Mouse (Mus musculus): ENCODE measurements around the gene Gpat3. TPM values are rescaled to one million over a fixed set of nuclear protein-coding genes. Genes with fewer than 3 reads are reported as not detected.

Gene Gpat3
- total RNA-seq, 2 experiments from 2014 or later = 21.6 to 27.8 TPM

DNA sequence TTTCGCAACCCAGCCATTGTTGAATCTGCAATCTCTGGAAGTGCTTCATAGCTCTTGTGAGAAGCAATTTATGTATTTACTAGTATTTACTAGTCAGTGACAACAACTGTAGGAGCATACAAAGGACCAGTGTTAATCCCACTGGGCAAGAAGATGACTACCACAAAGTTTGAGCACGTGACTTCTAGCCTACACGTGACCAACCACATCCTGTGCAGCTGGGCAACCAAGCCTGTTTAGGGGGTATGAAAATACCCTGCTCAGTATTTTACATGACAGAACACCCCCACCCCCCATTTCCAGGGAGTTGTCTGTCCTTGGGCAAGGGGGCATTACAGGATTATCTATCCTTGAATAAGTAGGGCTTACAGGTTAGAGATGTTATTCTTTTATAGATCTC lies 11.0 kb downstream of the Gpat3 start:
- intact Hi-C loops (cut with DNase I) = no loop called here
- DNase-seq = no peak

DNA sequence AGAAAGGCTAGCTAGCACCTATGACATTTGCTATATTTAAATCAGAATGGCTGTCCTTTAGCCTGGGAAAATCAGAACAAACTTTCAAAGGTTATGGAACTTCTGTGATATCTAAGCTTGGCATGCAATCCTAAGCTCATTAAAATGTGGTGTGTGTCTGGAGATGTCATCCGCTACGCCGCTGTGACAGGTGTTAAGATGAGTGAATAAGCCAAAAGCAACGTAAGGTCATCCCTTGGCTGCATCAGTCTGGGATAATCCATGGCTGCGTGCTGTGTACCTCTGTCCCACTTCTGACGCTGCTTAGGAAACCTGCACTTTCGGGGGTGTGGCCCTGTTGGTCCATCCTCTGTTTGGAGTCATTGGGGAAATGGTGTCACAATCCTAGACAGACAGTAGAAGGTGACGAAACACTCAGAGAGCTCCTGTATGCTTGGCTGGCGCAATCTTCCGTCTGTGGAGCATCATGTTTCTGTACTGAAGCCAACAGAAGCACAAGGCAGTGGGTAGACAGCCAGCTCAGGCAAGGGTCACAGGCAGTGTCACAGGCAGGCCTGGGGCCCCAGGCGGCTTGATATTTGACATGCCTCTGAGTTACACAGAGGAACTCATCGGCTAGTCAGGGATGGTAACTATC lies 15.0 kb downstream of the Gpat3 start:
- intact Hi-C loops (cut with DNase I) = loop anchor here (1.0 kb wide), 1 partner anchor 22 kb away; no protein-coding TSS in a partner anchor
- peak; percentile 60 to 75 for DNase-seq

DNA sequence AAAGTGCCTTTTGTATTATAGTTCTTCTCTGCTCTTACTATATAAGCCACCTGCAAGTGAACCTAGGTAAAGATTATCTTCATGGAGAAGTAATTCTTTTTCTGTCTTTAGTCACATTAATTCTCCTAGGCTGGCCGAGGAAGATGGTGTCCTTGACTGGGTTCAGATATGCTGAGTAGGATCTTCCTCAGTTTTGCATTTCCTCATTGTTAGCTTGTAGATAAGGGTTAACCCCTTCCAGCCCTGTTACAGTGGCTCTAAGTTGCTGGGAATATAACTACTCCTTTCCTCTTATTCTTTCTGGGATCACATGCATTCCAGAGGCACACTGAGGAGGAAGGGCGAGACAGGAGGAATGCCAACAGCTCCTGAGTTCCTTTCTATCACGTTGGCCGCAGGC lies 15.6 kb downstream of the Gpat3 start:
- DNase-seq = no peak
- intact Hi-C loops (cut with DNase I) = no loop called here

DNA sequence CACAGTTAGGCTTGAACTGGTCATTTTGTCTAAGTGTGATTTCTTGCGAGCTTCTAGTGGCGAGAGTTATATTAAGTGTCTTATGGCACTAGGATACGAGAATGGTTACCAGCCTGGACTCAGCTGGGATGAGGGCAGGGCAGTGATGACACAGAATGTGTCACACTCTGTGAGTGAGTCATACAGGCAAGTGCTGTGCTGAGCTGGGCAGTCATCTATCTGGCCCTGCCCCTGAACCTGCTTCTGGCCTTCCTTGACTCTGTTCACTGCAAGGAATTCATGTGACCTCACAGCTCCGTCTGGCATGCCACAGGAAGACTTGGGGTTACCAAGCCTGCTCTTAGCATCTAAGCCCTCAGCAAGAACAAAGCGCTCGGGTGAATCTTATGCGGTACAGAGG lies 16.3 kb downstream of the Gpat3 start:
- intact Hi-C loops (cut with DNase I) = no loop called here
- no peak for DNase-seq

DNA sequence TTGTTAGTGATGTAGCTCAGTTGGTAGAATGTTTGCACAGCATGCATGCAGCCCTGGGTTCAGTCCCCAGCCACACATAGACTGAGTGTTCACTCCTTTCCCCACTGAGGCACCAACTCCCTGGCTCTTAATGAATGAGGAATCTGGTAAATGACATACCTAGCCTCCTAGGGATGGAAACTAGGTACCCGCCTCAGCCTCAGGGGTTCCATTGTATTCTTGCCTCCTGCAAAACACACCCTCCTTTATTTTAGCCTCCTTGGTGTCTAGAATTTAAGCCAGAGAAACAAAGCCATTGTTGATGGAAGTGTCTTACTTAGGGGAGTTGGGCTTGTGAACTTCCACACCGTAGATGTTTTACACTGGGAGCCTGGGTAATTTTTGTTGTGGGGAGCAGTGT lies 17.6 kb downstream of the Gpat3 start:
- intact Hi-C loops (cut with DNase I) = no loop called here
- DNase-seq = no peak

DNA sequence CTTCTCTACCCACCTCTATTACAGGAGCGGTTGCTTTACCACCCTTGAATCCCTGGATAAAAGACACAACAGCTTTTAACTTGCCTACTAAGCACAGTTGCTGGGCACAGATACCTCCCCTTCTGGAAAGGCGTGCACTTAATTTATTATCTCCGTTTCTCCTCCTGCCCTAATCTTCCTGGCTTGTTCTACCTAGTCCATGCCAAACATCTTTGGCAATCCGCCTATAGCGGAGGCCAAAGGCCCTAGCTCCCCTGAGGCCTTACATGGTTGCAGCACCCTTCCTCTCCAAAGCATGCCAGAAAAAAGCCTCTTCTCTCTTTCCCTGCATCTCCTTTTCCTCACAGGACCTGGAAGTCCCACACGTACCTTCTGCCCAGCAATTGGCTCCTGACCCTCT lies 18.9 kb downstream of the Gpat3 start:
- peak; percentile 44 to 52 for DNase-seq
- intact Hi-C loops (cut with DNase I) = no loop called here

DNA sequence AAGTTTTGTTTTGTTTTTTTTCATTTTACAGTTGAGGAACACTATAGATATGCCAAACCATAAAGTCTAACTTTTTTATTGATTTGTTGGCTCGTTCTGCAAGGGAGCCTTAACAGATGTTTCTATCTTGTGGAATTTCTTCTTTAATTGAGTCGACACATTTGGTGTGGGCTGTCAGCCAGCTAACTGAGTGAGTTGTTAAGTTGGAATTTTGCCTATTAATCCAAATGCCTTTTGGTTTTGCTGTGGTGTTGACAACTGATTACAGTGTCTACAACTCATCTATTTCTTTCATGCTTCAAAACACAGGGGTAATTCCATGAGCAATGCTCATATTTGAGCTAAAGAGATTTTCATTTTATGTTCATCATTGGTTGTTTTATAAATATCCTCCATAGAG lies 20.7 kb downstream of the Gpat3 start:
- DNase-seq = no peak
- intact Hi-C loops (cut with DNase I) = loop anchor here (5.0 kb wide), 1 partner anchor 41 kb away; no protein-coding TSS in a partner anchor

DNA sequence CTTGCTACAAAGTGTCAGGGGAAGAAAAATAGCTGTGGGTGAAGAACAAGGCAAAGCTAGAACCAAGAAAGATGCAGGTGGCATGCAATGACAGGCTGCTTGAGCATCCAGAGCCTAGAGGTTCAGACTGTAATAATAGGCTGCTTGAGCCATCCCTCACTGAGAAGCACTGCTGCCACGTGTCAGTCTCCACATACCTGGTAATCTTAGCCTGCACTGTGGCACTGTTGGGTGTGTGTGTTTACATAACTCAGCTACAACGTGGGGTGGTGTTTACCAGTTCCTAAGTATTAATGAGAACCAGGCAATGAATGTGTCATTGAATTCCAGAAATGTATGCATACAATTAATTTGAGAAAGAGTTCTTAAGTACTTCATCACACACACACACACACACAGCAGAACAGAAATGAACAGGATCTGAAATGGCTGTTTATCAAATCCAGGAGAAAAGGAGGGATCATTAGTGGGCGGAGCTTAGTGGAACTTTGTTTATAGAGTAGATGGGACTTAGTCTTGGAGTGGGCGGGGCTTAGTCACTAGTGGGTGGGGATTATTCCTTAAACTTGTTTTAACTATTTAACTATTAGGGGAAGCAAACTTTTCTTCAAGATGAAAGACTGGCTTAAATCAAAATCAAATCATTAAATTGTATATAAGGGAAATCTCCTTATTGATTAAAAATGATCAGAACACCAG lies 23.8 kb downstream of the Gpat3 start:
- intact Hi-C loops (cut with DNase I) = loop anchor here (5.0 kb wide), 1 partner anchor 38 kb away; no protein-coding TSS in a partner anchor
- DNase-seq = no peak

DNA sequence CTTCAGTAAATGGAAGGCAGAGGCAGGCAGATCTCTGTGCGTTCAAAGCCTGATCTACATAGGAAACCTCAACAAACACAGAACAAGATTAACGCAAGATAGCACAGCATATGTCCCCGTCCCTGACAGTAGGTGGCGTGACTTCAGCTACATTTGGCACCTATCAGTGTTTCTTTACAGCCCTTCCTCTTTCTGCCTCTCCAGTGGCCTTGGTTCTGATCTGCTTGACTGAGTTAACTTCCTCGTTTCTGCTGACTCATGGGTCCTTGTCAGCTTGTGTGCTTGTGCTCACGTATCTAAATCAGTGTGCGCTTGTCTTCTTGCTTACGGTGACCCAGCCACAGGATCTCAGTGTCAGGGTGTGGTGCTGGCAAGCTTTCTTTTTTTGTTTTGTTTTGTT lies 26.5 kb downstream of the Gpat3 start:
- DNase-seq = no peak

DNA sequence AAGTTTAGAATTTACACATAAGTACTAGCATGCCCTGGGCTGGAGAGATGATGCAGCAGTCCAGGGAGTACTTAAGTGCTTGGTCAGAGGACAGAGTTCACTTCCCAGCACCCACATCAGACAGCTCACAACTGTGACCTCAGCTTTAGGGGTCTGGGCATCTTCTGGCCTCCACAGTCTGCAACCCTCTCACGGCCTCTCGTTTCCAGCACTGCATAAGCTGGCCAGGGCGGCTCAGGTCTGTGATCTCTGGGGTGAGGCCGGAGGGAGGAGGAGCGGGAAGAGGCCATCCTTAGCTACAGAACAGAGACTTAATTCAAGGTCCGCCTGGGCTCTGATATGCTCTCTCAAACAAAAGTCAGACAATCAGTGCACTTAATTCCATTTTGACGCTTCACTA lies 29.2 kb downstream of the Gpat3 start:
- no peak for DNase-seq
- intact Hi-C loops (cut with DNase I) = no loop called here

More for the DNA sequence above, 26.5 kb downstream of the Gpat3 start:
- intact Hi-C loops (cut with DNase I) = no loop called here

DNA sequence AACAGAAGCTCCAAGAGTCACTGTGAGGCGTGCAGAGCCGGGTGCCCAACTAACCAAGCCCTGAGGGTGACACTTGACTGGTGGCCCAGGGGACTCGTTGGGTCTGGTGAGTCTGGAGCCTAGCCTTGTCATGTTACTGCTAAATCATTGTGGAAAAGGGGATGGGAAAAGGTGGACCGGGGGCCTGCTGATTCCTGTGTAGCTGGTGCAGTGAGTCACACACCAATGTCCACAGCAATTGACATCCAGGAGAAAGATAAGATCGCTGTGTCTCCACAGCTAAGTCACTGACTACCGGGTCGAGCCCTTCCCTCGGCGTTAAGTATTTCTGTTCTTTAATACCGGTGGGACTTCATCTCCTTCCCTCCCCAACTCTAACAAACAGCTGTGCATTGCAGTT lies 29.7 kb downstream of the Gpat3 start:
- no peak for DNase-seq
- intact Hi-C loops (cut with DNase I) = no loop called here

DNA sequence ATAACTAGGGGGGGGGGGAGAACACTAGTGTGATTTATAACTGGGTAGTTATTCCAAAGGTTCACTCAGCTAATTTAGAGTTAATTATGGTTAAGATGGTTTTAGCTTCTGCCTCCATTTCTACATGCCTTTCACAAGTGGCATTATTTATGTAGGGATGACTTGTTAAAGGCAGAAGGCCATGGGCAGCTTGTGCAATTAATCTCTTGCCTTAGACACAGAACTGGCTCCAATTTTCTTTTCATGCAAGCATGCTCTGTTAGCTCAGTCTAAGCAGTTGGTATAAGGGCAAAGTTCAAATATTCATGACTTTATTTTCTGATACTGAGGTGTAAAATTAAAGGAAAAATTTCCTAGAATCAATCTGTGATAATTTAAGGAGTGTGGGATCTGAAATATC lies 31.5 kb downstream of the Gpat3 start:
- intact Hi-C loops (cut with DNase I) = no loop called here
- no peak for DNase-seq

DNA sequence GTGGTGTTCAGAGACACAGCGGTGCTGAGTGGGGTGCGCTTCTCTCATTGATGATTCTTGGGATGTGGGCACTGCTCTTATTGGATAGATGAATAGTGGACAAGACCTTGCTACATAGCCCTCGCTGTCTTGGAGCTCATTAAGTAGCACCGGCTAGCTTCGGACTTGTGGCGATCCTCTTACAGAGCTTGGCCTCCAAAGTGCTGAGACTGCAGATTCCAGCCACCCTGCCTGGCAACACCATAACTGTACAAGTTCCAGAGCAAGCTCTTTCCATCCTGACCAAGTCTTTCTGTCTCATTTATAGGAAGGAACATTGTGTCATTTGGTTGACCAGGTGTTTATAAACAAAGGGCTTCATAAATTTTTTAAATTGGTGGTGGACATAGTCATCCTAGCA lies 39.7 kb downstream of the Gpat3 start:
- DNase-seq = no peak
- intact Hi-C loops (cut with DNase I) = no loop called here

DNA sequence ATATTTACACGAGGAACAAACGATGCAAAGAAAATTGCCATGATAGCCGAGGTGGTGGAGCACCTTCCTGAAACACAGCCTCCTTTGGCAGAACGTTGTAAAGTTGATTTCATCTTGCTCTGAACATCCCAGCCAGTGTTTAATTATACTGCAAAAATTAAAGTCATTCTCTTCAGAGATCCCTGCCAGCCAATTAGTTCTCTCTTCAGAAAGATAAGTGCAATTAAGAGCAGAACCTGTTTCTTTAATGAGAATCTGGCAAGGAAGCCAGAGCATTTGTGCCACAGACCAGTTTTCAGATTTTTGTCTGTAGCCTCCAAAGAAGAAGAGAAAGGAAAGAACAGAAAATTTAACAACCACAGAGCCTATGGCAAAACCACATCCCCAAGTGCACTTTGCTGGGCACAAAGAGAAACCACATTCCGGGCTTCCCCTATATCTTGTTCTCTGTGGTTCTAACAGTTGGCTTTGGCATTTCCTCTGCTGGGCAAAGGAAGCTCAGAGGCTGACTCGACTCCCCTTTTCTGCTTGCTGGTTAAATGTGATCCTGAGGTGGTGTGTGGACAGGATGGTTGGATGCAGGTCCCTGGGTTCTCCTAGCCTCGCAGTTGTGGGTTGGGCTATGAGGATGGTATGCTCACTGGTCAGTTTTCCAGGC lies 40.9 kb downstream of the Gpat3 start:
- no peak for DNase-seq
- intact Hi-C loops (cut with DNase I) = no loop called here

DNA sequence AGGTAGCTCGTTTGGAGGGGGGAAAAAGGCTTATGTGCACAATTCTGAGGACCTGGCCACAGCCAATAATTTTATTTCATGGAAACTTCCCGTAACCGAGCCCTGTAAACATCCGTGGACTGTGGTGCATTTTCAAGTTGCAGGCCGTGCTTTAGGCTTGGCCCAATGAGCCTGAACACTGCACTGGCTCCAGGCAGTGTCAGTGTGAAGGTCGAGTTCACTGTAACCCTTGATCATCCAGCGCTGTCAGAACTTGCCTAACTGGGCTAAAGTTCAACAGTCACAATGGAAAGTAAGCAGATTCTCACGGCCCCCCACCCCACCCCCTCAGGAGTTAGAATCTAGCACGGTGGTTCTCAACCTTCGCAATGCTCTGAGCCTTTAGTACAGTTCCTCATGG lies 50.7 kb downstream of the Gpat3 start:
- intact Hi-C loops (cut with DNase I) = no loop called here
- DNase-seq = no peak

DNA sequence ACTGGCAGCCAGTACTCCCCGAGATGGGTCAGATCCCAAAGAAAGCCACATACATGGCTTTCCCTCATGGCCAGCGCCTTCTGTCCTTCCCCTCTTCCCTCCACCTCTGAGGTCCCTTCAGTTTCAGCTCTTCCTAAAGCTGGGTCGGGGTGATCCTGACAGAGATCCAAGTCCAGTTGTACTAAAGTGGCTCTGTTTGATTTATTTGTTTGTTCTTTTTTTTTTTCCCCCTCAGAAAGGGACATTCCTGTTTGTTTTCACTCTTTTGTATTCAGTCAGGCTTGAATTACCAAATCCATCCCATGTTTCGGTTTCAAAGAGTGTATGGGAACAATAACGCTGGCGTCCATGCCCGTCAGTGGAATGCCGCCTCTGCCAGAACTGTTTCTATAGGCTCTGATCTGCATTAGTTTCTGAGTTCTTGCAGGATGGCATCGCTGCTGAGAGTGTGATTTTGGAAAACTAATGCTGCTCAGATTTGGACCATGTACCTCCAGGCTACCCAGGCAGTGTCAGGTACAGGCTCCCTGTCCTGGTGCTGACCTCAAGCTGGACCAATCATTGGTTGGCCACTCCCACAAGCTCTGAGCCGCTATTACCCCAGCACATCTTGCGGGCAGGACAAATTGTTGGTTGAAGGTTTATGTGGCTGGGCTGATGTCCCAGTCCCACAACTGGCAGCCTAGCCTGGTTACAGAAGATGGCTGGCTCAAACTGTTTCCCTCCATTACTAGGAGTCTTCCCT lies 54.4 kb downstream of the Gpat3 start:
- DNase-seq = no peak
- intact Hi-C loops (cut with DNase I) = no loop called here

DNA sequence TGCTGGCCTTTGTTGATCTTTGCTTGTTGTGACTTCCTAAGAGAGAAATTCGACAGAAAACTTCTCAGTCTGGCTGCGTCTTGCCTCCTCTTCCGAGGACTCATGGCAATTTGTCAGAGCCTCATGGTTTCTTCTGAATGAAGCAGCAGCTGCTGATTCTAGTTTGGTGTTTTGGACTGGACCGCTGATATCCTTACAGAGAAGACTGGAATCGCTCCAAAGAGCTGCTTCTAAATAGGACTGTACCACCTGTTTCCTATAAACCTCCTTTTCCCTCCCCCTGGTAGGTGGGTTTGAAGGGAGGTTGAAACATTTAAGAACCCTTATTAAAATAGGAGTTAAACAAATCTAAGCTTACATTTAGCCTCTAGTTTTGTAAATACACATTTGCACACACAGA lies 55.5 kb downstream of the Gpat3 start:
- intact Hi-C loops (cut with DNase I) = no loop called here
- DNase-seq = no peak

DNA sequence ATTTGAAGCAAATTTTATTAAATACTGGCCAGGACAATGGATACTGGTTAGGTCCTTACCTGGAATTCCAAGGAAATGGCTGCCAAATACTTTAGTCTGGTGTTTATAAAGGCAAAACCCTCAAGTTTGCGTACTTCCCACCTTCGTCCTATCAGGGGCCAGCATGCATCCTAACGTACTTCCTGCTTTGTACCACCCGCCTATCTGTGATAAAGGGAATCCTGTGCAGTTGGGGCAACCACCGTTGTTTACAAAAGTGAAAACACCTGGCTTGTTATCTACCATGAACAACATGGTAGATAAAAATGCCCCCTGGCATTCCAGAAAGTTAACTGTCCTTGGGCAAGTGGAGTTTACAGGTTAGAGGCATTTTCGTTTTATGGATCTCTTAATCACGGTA lies 63.0 kb downstream of the Gpat3 start:
- intact Hi-C loops (cut with DNase I) = loop anchor here (5.0 kb wide), 1 partner anchor 41 kb away; no protein-coding TSS in a partner anchor
- no peak for DNase-seq

DNA sequence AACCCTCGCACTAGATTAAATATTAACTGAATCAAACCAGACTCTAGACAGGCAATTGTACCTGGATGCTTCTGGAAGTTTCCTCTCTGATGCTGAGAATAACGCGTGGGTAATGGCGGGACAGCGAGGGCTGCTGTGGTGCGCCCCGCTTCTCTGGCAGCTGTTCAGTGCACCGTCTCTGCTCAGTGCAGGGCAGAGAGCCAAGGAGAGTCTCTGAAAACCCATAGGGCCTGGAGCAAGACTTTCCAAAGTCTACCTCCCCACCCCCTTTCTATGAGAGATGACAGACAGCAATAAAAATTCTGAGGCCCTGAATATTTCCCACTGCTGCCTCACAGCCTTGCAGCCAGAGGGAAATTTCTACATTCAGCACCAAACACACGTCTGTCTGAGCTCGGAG lies 63.4 kb downstream of the Gpat3 start:
- no peak for DNase-seq
- intact Hi-C loops (cut with DNase I) = loop anchor here (5.0 kb wide), 1 partner anchor 42 kb away; no protein-coding TSS in a partner anchor

DNA sequence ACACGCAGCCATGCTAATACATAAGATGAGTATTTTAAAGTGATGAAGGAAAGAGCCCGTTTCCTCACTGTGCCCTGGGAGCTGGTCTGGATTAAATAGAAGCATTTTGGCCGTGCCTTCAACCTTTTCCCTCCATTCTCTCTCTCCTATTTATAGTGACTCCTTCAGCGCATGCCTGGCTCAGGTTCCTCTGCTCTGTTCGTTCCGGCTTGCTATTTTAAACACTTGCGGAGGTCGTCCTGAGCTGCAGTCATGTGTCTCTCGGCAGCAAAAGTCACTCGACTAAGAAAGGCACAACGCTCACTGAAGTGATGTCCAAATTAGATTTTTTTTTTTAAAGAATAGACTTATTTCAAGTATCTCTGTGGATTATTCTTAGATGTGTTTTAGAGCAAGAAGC lies 64.2 kb downstream of the Gpat3 start:
- intact Hi-C loops (cut with DNase I) = loop anchor here (5.0 to 10.0 kb wide), 3 partner anchors 42 to 365 kb away; partner anchors contain the start of gene Gpat3
- DNase-seq = peak; percentile 9 to 25
